Mouse (Mus musculus) ES-Bruce4 (cell line): ENCODE results near the gene Rxra.

Experiments
- CTCF ChIP-seq: IDR thresholded peaks from one replicate; pipeline ENCODE4 v1.8.1; 2011; ENCODE audit warnings: low read depth, low read length
- POLR2A ChIP-seq: IDR thresholded peaks from one replicate; pipeline ENCODE4 v1.8.1; 2011; ENCODE audit warnings: low read length; ENCODE audit not compliant: insufficient read depth

- TF ChIP-seq CTCF: no peak
- TF ChIP-seq POLR2A: no peak
These were observed 42.0 kb downstream of the Rxra start for GRCm38 (mm10) chr2:27718191-27718590.
